Mouse (Mus musculus): ENCODE results near the gene Sin3b.
"Not testable (repeated sequence)": the region's sequence is repeated elsewhere in the genome, so short reads cannot be mapped to it uniquely, and the experiment has no call there.

GRCm38 (mm10) chr8:72676844-72677243 lies 46.2 kb upstream of the Sin3b start:
- not testable (repeated sequence) for TF ChIP-seq CHD2 (IDR thresholded peaks at IDR 0.05; ENCODE audit: low read depth, low read length); HCFC1 (IDR thresholded peaks at IDR 0.05; ENCODE audit: borderline replicate concordance, insufficient read depth, low read length); MAFK (IDR thresholded peaks at IDR 0.05; ENCODE audit: insufficient read depth, low read depth, low read length)

Data from ES-E14 (cell line).